Mouse (Mus musculus): ENCODE data around the gene Lix1l.

- no peak for TF ChIP-seq POLR2A (IDR thresholded peaks at IDR 0.05; ENCODE audit: borderline replicate concordance, extremely low read depth, insufficient read depth, insufficient read length, poor library complexity, severe bottlenecking)
- TF ChIP-seq CTCF (IDR thresholded peaks at IDR 0.05; ENCODE audit: borderline replicate concordance, extremely low read depth, insufficient read depth, insufficient read length) = peak; percentile 51; the same call in 1 of the 2 replicates
Observed at GRCm38 (mm10) chr3:96551203-96551602, 49.7 kb upstream of the Lix1l start.
